Mouse (Mus musculus) intestine, embryonic 16.5 days (tissue): ENCODE measurements around the gene Noto. TPM values are rescaled to one million over a fixed set of nuclear protein-coding genes. Genes with fewer than 3 reads are reported as not detected.

Experiments
- ATAC-seq: fragments of 200-750 bp; cut with Nextera tagmentation; 2 replicates; pipeline ENCODE4 v1.8.0; 2017; ENCODE audit warnings: moderate TSS enrichment, moderate library complexity
- H3K27ac ChIP-seq: fragments of 300-500 bp; sonication (generic); 2 replicates; pipeline ENCODE4 v1.5.1; 2014; ENCODE audit warnings: mild to moderate bottlenecking, low read length
- H3K27me3 ChIP-seq: fragments of 300-500 bp; sonication (generic); replicated peaks from 2 replicates; pipeline ENCODE4 v1.6.1; 2014; ENCODE audit warnings: low read length, control low read depth, mixed read lengths; ENCODE audit not compliant: control insufficient read depth, insufficient read depth
- H3K36me3 ChIP-seq: fragments of 300-500 bp; sonication (generic); 2 replicates; pipeline ENCODE4 v1.6.1; 2014; ENCODE audit warnings: low read length, control low read depth; ENCODE audit not compliant: control insufficient read depth, insufficient read depth
- H3K4me1 ChIP-seq: fragments of 300-500 bp; sonication (generic); 2 replicates; pipeline ENCODE4 v1.6.1; 2014; ENCODE audit warnings: low read length, control low read depth, mixed read lengths; ENCODE audit not compliant: control insufficient read depth, insufficient read depth
- H3K4me2 ChIP-seq: fragments of 300-500 bp; sonication (generic); 2 replicates; pipeline ENCODE4 v1.6.1; 2014; ENCODE audit warnings: low read depth, low read length, control low read depth
- H3K4me3 ChIP-seq: fragments of 300-500 bp; sonication (generic); 2 replicates; pipeline ENCODE4 v1.5.1; 2014; ENCODE audit warnings: mild to moderate bottlenecking, low read length
- H3K9ac ChIP-seq: fragments of 300-500 bp; sonication (generic); 2 replicates; pipeline ENCODE4 v1.6.1; 2014; ENCODE audit warnings: low read depth, low read length
- H3K9me3 ChIP-seq: fragments of 300-500 bp; sonication (generic); 2 replicates; pipeline ENCODE4 v1.6.1; 2016; ENCODE audit warnings: low read length, control low read depth; ENCODE audit not compliant: control insufficient read depth
- WGBS: fragments of 180-500 bp; shearing (Covaris S2); extraction: QIAGEN DNeasy Blood & Tissue Kit; methylation state at CpG from one replicate; pipeline ENCODE4 v1.1.7; 2014; 5-methylcytosine and 5-hydroxymethylcytosine counted together
- polyA plus RNA-seq: library from polyadenylated mRNA; unstranded; fragments of >200 nt; fragmentation: Nextera tagmentation; extraction: Ambion mirVana; gene quantifications from 2 replicates; pipeline ENCODE4 v1.2.1, GENCODE M21; 2015

Gene Noto
- not detected in 2 replicates for polyA plus RNA-seq

- Histone ChIP-seq H3K4me1 (no peaks in the 10 kb centered on the region), H3K27ac (no peak within 1 kb of the TSS), H3K9ac (0 out of 2 replicates have a peak within 1 kb of the TSS, but pooled peaks have one; percentile 6), H3K4me2 (no peak within 1 kb of the TSS), H3K4me3 (no peak within 1 kb of the TSS), H3K36me3 (no peaks in the 10 kb centered on the region), H3K9me3 (no peaks in the 10 kb centered on the region), H3K27me3 (0 out of 2 replicates have a peak, but pooled peaks cover 2% of the 10 kb centered on the region)
- ATAC-seq = no peak; the same call in 1 of the 2 replicates
- WGBS = 17% methylated on average over 28 of the region's 28 CpGs
Observed at GRCm38 (mm10) chr6:85423836-85424379, at the start of gene Noto. Gene Noto, plus strand, starts transcription at chr6:85423886.

- Histone ChIP-seq H3K36me3 (no peaks in the 10 kb centered on the region), H3K27ac (peak within 1 kb of the TSS; percentile 64), H3K9ac (peak within 1 kb of the TSS; percentile 86), H3K4me2 (peak within 1 kb of the TSS; percentile 91), H3K27me3 (no peaks in the 10 kb centered on the region), H3K9me3 (no peaks in the 10 kb centered on the region), H3K4me3 (peak within 1 kb of the TSS; percentile 80), H3K4me1 (peaks cover 32% of the 10 kb centered on the region)
- WGBS = 3% methylated on average over 75 of the region's 80 CpGs
- peak; percentile 19 for ATAC-seq
Observed at GRCm38 (mm10) chr6:85373951-85374733, 49.5 kb upstream of the Noto start, which contains the start of gene Rab11fip5. Gene Rab11fip5, minus strand, starts transcription at chr6:85374634.

GRCm38 (mm10) chr6:85374734-85375114 is 49.0 kb upstream of the Noto start:
- no peaks in the 10 kb centered on the region for H3K27me3 ChIP-seq
- 1% methylated on average over 19 of the region's 19 CpGs for WGBS
- no peaks in the 10 kb centered on the region for H3K9me3 ChIP-seq
- H3K27ac ChIP-seq = peak overlapping the region; percentile 64
- peak overlapping the region; percentile 80 for H3K4me3 ChIP-seq
- H3K9ac ChIP-seq = peak overlapping the region; percentile 86
- ATAC-seq = peak; percentile 94
- H3K36me3 ChIP-seq = no peaks in the 10 kb centered on the region
- H3K4me2 ChIP-seq = peak overlapping the region; percentile 74
- peaks cover 26% of the 10 kb centered on the region for H3K4me1 ChIP-seq

GRCm38 (mm10) chr6:85377066-85377734 is 46.5 kb upstream of the Noto start:
- Histone ChIP-seq H3K27ac (peak overlapping the region; percentile 17; the same call in 1 of the 2 replicates), H3K36me3 (no peaks in the 10 kb centered on the region), H3K4me2 (no peak overlapping the region), H3K27me3 (no peaks in the 10 kb centered on the region), H3K4me3 (no peak overlapping the region), H3K9ac (no peak overlapping the region), H3K4me1 (peaks cover 32% of the 10 kb centered on the region), H3K9me3 (no peaks in the 10 kb centered on the region)
- ATAC-seq = no peak
- WGBS = 62% methylated on average over 4 of the region's 4 CpGs

- ATAC-seq = 0 out of 2 replicates have a peak, but pooled peaks have one; percentile 8
- no peak overlapping the region for H3K4me2 ChIP-seq
- 35% methylated on average over 5 of the region's 5 CpGs for WGBS
Observed at GRCm38 (mm10) chr6:85377876-85378275, 45.8 kb upstream of the Noto start.

GRCm38 (mm10) chr6:85378629-85379028 is 45.1 kb upstream of the Noto start:
- WGBS = 62% methylated on average over 8 of the region's 8 CpGs
- H3K4me2 ChIP-seq = no peak overlapping the region
- H3K27ac ChIP-seq = peak overlapping the region; percentile 78

More at GRCm38 (mm10) chr6:85377876-85378275, 45.8 kb upstream of the Noto start:
- H3K9me3 ChIP-seq = no peaks in the 10 kb centered on the region
- peak overlapping the region; percentile 78 for H3K27ac ChIP-seq
- H3K4me3 ChIP-seq = no peak overlapping the region
- peaks cover 28% of the 10 kb centered on the region for H3K4me1 ChIP-seq
- H3K36me3 ChIP-seq = no peaks in the 10 kb centered on the region
- H3K9ac ChIP-seq = no peak overlapping the region
- no peaks in the 10 kb centered on the region for H3K27me3 ChIP-seq

GRCm38 (mm10) chr6:85380201-85380900 is 43.3 kb upstream of the Noto start:
- Histone ChIP-seq H3K36me3 (no peaks in the 10 kb centered on the region), H3K9me3 (no peaks in the 10 kb centered on the region), H3K27ac (no peak overlapping the region), H3K4me1 (peaks cover 17% of the 10 kb centered on the region), H3K4me2 (peak overlapping the region; percentile 13), H3K9ac (no peak overlapping the region; the same call in 1 of the 2 replicates), H3K4me3 (no peak overlapping the region), H3K27me3 (no peaks in the 10 kb centered on the region)
- peak; percentile 77 for ATAC-seq
- 28% methylated on average over 10 of the region's 10 CpGs for WGBS

More at GRCm38 (mm10) chr6:85378629-85379028, 45.1 kb upstream of the Noto start:
- H3K4me3 ChIP-seq = no peak overlapping the region
- no peaks in the 10 kb centered on the region for H3K36me3 ChIP-seq
- no peaks in the 10 kb centered on the region for H3K27me3 ChIP-seq
- H3K4me1 ChIP-seq = peaks cover 21% of the 10 kb centered on the region
- H3K9me3 ChIP-seq = no peaks in the 10 kb centered on the region
- no peak for ATAC-seq
- 0 out of 2 replicates have a peak overlapping the region, but pooled peaks have one; percentile 6 for H3K9ac ChIP-seq

- Histone ChIP-seq H3K27me3 (no peaks in the 10 kb centered on the region), H3K4me1 (peaks cover 17% of the 10 kb centered on the region), H3K9ac (peak overlapping the region; percentile 14; the same call in 1 of the 2 replicates), H3K36me3 (no peaks in the 10 kb centered on the region), H3K4me3 (no peak overlapping the region), H3K9me3 (no peaks in the 10 kb centered on the region), H3K27ac (0 out of 2 replicates have a peak overlapping the region, but pooled peaks have one; percentile 4), H3K4me2 (peak overlapping the region; percentile 13)
- ATAC-seq = peak; percentile 27
- 34% methylated on average over 17 of the region's 17 CpGs for WGBS
Observed at GRCm38 (mm10) chr6:85380901-85381647, 42.6 kb upstream of the Noto start.
